Mouse (Mus musculus) bone marrow macrophage, adult 2 months (primary cell): Measurements from ENCODE around the gene Diras1.

Experiments used
- CTCF ChIP-seq: IDR thresholded peaks from 2 replicates; pipeline ENCODE4 v1.5.1; 2012; ENCODE audit warnings: low read depth, mild to moderate bottlenecking, low read length, moderate library complexity
- POLR2A ChIP-seq: IDR thresholded peaks from 2 replicates; pipeline ENCODE4 v1.6.1; 2012; ENCODE audit warnings: mild to moderate bottlenecking, low read depth, low read length, borderline replicate concordance

DNA sequence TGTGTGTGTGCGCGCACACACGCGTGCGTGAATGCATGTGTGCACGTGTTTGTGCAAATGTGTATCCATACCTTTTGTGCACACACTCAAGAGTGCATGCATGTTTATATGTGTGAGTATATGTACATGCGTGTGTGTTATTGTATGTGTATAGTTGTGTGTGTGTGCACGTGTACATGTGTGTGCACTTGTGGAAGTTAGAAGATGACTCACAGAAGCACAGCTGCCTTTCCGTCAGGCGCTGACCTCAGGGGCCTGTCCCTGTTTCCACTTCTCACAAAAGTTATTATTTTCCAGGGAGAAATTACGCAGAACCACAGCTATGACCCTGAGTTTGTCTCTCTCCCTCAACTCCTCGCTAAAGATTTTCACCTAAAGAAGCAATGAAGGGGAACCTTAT is 41.2 kb downstream of the Diras1 start:
- TF ChIP-seq POLR2A: no peak
- TF ChIP-seq CTCF: no peak
